Mouse (Mus musculus) cerebellum, postnatal 36 days (tissue): Measurements from ENCODE around the gene Epha5.

Source experiments
- DNase-seq, 2 experiments: peaks; one replicate each; pipeline ENCODE4 v3.0.0; 2021 to 2022; ENCODE audit warnings: mixed read lengths in 2 of 2

Epha5 gene

DNA sequence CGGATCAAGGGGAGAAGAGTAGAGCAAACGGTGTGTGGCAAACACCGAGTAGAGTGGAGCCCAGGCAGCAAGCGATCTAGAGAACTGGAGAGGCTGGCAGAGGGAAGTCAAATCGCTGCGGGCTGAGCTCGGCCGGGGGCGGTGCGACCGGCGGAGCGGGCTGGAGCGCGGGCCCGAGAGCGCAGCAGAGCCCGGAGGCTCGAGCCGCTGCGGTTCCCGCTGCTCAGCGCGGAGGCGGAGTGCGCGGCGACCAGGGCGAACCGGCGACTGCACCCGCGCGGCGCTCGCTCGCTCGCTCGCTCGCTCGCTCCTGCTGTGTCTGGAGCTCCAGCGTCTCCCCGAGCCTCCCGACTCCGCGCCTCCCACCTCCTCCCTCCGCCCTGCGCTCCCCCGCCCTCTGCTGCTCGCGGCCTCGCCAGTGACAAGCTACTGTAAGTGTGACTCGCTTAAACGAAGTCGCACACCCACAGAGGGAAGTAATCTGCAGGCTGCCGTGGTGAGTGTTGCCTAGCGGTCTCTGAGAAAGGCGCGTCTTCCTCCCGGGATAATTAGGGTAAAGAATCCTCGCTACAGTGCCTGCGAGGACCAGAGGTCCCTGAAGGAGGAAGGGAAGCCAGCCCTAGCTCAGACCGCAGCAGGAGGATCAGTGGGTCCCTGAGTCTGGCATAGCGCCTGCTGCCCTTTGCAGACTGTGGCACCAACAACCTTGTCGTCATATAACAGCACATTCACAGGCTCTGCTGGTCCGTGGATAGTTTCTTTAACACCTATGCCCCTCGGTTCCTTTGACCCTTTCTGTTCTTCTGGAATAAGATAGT is at the start of gene Epha5:
Gene Epha5 (minus strand): TSS at position 321 of the 818 bp plus-strand sequence.
- peak; percentile 64 to 73 for DNase-seq

DNA sequence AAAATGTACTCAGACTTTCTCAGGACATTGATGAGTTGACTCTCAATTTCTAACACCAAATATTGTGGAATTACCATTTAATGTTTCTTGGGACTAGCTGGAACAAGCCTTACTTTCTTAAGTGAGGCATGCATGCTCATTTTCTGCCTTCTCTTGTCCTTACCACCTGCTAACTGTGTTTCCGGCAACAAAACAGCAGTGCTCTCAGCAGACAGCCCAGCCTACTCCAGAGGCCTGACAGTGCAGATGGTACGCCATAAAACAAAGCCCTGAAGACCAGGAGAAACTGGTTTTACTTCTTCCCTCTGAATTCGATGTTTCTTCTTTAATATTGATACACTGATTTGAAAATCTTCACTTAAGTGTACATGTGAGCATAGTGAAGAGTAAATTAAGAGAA is 39.0 kb upstream of the Epha5 start:
- no peak for DNase-seq

DNA sequence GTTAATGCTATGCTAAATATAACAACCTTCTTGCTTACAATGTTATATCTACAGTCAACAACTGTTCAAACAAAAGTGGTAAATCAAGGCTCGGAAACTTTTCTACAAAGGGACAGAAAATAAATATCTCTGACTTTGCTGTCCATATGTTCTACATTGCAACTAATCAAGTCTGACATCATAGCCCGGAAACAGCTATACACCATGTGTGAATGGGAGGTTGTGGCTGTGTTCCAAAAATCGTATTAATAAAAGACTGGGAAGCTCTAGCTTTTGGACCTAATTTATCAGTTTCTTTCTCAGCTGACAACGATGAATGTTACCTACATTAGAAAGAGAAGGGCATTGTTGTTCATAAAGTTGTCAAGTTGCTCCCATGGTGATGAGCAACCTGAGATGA is 37.5 kb upstream of the Epha5 start:
- DNase-seq: no peak

DNA sequence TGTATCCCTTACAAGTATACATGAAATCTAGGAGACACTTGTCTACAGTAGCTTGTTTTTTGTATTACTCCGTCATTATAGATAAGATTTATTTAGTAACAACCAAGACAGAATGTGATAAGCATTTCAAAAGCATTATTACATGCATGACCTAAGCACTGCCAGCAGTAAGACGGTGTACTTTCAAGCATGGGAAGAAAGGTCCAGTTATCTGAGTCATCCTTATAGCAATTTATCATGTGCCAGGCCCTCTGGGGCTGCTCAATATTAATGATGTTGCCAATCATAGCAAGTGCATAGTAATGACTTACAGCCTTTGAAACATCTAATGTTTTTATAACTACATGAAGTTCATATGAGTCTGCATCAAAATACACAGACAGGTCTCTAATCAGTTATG is 36.7 kb upstream of the Epha5 start:
- DNase-seq: no peak

DNA sequence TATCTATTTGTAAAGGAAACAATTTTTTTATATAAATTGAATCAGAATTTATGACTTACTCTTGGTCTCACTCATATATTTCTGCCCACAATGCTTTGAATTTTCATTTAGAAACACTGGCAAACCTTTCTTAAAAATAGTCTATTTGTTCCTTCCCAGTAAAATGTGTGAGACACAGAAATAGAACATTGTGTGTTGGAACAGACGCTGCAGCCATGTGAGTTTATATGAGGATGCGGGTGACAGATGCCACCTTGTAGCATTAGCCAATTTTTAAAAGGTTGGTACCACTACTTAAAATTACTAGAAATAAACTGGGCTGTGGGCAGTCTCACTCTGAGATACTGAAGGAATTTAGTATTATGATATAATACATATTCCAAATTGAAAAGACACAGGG is 23.1 kb upstream of the Epha5 start:
- no peak for DNase-seq

DNA sequence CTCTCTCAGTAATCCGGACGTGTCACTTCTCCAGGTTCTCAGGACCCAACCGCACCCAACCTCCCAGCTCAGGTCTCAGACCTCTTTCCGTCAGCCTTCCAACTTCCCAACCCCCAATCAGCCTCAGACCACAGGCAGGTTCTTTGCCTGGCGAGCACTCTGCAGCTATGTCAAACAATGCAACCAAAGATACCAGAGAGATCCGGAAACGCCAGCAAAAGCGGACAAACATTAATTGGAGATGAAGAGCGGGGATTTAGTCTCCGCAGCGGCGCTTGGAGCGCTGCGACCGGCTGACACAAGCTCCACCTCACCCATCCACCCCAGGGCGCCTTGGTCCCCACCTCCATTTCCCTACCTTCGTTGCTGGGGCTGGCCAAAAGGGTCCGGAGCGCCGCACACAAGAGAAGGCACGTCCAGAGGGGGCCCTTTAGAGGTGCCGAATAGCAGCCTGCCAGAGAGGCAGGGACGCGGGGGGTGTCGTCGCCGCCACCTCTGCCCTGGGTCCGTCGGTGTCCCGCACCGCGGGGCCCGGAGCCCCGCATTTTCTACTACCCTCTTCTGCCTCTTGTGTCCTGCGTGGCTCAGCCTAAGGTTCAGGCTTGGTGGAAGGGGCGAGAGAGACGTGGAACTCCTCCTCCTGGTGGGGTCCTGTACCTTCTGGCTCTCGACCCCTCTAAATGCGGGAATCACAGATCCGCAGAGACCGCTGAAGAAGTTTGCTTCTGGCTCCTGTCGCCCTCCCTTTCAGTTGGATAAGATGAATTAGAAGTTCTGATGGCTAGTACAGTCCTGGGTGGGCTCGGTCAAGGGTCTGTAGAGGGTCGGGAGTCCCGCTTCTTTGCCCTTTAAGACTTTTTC is 991 bp downstream of the Epha5 start:
- DNase-seq: peak; percentile 13 to 25

DNA sequence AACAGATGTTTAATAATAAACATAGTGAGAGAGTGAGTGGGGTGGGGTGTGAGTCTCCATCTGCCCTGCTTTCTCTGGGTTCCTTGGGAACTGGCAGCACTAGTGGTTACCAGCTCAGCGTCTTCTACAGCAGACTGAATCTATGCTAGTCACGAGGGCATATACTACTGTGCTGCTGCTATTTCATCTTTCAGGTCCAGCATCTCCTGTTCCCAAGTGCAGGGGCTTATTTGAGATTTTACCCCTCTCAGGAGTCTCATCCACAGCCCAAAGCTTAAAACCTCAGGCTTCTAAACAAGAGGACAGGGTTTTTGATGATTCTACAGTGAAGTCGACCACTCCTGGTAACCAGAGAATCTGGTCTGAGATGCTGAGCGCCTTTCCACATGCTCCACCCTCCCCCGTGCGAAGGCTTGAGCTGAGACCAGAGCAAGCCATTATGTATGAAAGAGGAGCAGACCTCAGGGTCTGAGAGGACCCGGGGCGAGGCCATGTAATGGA is 2.2 kb downstream of the Epha5 start:
- DNase-seq: peak; percentile 8

DNA sequence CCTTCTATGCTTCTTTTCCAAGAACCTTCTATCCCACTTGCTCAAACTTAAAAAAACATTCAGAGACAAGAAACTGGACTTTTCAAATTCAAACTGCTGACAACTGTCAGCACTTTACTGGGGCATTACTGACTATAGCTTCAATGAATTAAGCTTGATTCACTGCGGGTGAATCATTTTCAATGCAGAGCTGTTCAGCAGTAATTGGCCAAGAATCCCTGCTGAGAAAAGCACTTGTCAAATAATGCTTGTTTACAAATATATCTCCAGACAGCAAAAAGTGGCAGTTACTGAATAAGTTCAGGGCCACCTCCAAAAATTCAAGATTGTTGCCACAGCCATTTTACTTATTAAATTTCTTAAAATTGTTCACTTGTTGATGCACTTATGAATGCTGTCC is 4.2 kb downstream of the Epha5 start:
- no peak for DNase-seq

DNA sequence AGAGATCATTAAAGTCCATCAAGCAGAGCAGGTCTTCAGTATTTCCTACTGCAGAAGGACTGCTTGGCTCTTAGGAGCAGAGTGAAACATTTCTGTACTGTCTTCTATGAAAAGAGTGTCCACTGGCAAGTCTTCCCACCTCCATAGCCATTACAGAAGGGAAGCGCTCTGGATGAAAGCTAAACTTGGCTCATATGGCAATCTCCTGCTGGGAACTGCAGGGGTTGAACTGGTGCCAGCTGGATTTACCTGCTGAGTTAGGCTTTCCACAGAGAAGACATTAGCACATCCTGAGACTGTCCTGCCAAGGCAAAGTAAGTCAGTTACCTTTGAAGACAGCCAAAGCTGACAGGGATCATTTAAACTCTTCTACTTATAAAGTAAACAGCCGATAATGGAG is 8.8 kb downstream of the Epha5 start:
- peak; percentile 80 to 86 for DNase-seq

DNA sequence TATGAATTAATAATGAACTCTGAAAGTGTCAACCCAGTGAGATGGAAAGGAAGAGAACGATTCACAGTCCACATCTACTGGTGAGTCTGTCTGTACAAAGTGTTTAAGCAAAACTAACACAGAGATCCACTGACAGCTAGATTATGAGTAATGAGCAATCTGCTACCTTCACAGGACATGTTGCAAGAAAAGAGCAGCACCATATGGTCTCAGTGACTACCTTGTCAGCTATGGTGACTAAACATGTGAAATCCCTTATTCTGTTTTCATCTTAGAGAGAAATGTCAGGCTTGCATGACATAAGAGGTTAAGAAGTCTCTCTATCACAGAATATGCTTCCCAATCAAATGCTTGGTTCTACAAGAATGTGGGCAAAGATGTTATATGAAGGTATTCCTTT is 20.1 kb downstream of the Epha5 start:
- peak; percentile 5 to 11 for DNase-seq

DNA sequence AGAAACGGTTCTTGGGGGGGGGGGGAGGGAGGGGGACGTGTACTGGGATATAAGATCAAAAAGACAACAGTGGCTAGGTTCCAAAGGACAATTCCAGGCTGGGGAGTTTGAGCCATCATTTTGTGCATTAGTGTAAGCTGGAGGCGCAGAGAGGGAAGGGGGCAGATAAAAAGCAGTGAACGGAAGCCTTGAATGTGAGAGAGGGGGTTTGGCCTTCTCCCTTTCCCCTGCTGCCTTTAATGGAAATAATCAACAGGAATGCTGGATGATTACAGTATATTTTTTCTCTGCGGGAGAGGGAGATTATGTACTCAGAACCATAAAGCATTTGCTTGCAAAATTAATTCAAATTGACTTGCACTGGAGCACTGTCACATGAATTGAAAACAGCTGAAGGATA is 51.8 kb downstream of the Epha5 start:
- no peak for DNase-seq

DNA sequence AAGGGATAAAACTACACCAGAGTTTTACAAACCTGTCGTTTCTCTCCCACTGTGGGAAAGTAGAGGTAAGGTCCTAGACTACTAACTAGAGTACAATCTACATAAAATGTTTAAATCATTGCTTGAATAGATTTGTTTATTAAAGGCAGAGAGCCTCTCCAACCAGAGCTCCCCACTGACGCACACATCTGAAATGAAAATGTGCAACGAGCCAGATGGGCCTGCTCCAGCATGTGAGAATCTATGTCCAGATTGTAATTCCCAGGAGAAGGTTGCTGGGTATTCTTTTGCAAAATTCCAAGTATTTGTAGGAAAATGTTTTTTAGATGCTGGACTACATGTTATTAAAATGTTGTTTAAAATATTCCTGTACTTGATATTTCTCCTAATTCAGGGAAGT is 57.8 kb downstream of the Epha5 start:
- DNase-seq: no peak

DNA sequence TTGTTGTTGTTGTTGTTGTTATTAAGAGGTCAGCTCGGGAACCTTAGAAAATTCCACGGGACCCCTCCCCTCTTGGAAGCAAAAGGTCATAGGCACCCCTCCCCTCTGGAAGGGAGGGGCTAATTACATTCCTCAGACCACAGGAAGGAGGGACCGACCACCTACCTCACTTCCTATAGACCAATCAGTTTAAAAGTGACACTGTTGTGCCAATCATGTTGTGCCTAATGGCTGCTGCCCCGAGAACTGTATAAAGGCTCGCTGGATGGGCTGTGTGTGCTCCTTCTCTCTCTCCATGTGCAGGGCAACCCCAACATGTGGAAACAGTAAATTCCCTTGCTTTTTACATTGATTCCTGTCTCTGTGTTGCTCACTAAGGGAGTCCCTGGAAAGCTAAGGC is 64.1 kb downstream of the Epha5 start:
- no peak for DNase-seq

DNA sequence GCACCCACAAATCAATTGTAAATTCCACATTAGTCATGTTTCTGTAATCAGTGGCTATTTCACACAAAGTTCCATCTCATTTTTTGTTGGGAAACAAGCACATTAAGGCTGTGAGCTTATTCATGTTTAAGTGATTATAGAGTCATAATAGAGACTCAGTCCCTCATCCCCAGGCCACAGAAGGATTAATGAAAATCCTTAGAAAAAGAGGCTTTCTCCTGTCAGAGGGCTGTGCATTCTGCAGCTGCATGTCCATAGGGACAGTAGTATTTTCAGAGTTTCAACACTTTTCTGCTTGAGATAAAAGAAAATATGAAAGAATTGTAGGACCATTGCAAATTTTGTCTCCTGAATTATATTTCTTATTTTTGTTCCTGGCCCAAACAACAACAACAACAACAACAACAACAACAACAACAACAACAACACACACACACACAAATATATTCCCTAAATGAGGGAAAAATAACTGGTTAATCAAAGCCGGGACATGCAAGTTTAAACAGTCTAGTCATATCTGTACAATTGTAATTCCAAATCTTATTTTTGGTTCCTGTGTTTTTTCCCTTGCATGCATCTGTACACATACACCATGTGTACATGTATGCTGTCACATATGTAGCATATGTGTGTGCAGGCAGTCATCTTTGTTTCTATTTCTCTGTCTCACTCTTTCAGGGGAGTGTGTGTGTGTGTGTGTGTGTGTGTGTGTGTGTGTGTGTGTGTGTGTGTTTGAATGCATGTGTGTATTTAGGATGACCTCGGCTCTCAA is 70.3 kb downstream of the Epha5 start:
- no peak for DNase-seq

DNA sequence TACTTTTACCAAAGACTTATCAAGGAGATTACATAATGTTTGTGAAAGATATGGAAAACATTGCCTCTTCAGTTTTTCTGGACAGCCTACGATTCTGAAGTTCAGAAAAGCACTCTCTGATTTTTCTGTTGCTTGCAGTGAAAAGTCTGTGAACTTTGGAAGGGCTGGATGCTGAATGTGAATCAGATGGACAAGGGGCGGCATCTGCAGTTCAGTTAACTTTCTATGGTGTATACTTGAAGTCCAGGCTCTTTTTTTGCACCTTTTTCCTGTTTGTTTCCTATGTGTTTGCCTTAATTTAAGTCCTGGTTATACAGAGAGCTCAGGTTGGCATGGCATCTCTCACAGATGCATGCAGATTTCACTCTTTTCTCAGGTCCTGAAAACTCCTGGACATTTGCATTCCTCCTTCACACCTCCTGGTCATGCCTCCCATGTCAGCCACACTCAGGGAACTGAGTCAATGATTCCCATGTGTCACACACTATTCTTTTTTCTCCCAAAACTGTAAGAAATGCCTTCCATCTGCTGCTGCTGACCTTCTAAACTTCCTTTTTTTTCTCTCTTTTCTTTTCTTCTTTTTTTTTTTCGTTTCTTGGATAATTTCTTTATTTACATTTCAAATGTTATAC is 81.2 kb downstream of the Epha5 start:
- no peak for DNase-seq

DNA sequence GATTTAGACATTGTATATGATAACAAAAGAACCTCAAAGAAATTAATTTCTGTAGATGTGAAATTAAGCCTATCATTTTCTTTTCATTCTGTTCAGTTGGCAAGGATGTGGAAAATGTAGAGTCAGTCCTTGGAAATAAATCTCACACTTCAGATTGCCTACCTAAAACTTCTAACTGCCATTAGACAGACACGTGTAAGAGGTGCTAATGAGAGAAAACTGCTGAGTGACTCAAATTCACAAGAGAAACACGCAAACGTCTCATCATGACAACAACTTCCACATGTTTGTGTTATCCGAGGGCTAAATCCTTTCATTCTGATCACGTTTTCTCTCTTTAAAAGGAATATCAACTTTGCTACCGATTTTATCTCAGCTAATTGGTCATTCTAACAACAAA is 82.7 kb downstream of the Epha5 start:
- no peak for DNase-seq

DNA sequence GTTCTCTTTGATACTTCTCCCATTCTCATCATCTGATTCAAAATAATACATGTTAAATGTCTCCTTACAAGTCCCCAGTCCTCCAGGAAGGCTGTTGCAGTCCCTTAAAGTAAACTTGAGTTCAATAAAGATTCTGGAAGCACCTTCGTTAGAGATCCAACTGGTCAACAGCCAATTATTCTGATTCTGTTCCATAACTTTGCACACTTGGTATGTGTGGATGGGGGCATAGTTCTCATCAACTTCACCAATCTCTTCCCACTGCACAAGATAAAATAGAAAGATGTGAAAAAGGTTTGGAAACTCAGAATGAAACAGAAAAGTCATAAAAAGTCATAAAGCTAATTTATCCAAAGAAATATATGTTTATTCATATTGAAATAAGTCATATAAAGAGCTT is 85.6 kb downstream of the Epha5 start:
- DNase-seq: no peak

DNA sequence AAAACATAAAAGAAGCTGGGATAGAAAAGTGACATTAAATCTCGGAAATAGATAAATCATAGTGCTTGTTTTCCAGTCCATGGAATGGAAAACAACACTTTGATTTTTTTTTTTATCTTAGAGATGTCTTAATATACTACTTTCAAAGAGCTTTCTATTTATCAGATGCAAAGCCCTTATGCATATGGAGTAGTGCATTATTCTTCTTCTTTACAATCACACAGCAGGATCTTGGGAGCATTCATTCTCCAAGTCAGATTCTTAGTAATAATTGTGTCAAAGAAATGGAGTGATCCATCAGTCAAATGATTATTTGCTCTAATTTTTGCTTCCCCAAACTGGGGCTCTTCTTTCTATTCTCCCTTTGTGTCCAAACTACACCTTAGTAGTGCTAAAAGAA is 96.6 kb downstream of the Epha5 start:
- no peak for DNase-seq

DNA sequence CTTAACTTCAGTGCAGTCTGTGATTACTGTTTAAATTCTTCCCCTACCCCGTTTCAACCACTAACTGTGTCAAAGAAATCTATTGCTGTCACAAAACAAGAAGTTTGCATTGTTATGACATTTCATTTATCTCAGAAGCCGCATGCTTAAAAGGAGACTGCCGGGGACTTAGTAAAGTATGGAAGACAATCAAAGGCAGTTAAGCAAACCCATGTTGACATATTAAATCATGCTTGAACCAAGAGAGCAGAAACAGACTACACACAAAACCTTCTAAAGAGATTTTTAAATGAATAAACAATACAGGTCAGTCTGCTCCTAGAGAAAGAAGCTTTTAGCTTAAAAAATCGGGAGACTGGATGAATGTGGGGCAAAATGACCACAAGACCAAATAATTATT is 97.0 kb downstream of the Epha5 start:
- no peak for DNase-seq

DNA sequence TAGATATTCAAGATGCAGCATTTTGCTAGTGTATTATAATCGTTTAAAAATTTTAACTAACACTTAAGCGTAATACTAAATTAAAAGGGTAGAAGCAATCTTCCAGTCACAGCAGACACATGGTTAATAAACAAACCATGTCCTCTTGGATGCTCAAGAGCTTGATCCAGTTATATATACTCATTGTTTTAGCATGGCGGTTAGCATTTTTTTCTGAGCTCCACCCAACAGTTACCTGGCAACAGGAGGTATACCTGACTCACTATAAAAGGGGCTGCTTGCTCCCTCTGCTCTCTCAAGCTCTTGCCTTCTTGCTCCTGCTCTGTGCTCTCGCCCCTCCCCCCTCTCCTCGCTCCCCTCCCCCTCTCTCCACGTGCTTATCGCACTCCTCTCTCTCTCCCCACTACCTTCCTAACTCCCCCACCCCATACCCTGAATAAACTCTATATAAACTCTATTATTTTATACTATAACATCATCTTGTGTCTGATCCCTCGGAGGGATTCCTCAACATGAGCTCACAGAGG is 98.3 kb downstream of the Epha5 start:
- DNase-seq: no peak

DNA sequence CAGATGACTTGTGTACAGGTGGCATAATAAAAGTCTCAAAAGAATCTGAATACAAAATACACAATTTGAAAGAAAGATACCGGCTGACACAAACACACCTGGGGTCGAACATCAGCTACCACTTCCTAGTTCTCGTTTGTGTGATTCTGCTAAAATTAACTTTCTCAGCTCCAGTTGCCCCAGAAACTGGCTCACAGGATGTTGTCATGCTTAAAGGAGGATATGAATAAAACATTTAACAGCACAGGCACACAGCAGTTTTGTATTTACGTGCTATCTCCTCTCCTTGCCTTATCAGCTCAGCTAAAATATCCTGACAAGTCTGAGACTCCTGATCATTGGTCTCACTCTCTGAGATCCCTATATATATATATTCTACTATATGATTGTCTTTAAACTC is 99.3 kb downstream of the Epha5 start:
- DNase-seq: no peak

DNA sequence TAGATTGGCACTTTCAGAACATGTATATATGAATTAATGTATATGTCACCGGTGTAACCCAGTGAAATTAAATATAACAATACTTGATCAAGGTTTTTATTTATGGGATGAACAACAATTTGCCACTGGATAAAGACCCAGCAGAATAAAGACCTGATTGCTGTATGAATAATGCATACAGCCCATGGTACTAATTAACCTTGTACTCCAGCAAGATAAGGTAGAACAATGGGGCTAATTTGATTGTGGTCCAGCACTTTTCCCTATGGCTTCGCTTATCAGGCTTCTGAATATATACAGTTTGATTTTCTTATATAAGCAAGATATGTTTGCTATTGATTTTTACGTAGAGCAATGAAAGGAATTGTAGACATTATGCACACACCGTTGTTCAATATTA is 103.6 kb downstream of the Epha5 start:
- no peak for DNase-seq
